28 mouse cellular contexts compared by ENCODE assay signal in the genomic region with DNA sequence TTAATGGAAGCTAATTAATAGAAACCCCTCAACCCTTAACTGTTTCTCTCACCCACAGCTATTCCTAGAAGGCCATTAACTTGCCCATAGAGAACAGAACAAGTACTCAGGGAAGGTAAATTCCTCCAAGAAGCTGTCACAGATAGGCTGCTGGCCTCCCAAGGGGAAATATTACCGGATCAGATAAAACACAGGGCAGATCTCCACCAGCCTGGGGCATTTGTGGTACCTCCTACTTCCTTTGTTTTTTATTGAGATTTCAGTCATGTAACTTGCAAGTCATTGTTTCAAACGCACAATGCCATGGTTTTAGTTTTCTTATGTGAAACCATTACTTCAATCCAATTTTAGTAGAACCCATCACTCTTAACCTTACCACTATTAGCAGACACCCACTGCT. TPM values are rescaled to one million over a fixed set of nuclear protein-coding genes. Genes with fewer than 3 reads are reported as not detected.
"Had no signal": no experiment of that assay in that cellular context is flagged by ENCODE, and none has a peak within 500 bp of the region (broad histone marks: within the 10 kb centered on the region; RNA-seq: fewer than 3 reads in every experiment).

No protein-coding gene starts in this region.

- H3K27ac ChIP-seq: gastrocnemius, adult 2 months; heart, embryonic 13.5 days; heart, embryonic 15.5 days; intestine, embryonic 15.5 days; layer of hippocampus, adult 2 months; left cerebral cortex, adult 2 months; limb, embryonic 10.5 days; limb, embryonic 12.5 days; liver, embryonic 13.5 days; liver, embryonic 15.5 days had no signal

- H3K9ac ChIP-seq: heart, embryonic 13.5 days; heart, embryonic 15.5 days; intestine, embryonic 15.5 days; limb, embryonic 12.5 days; liver, embryonic 13.5 days; liver, embryonic 15.5 days had no signal

- H3K36me3 ChIP-seq: heart, embryonic 10.5 days; heart, embryonic 13.5 days; heart, embryonic 15.5 days; hindbrain, embryonic 10.5 days; intestine, embryonic 15.5 days; limb, embryonic 10.5 days; limb, embryonic 12.5 days; liver, embryonic 13.5 days; liver, embryonic 15.5 days had no signal

- H3K4me1 ChIP-seq: liver, embryonic 13.5 days; liver, embryonic 15.5 days had no signal

- H3K4me2 ChIP-seq: intestine, embryonic 15.5 days; liver, embryonic 11.5 days; liver, embryonic 13.5 days; liver, embryonic 15.5 days had no signal

- ATAC-seq: inflammation-experienced regulatory T-cells, adult 6 months; intestine, postnatal 0 days had no signal

- DNase-seq: gastrocnemius, adult 2 months; gastrocnemius, postnatal 10 days; gastrocnemius, postnatal 25 days; heart, adult 18-20 months; heart, postnatal 14 days; heart, postnatal 36 days; kidney, adult 18-20 months; kidney, adult 8-10 months; kidney, postnatal 10 days; kidney, postnatal 25 days; kidney, postnatal 4 days; liver; liver, embryonic 13.5 days had no signal

- H3K9me3 ChIP-seq: heart, embryonic 10.5 days; heart, embryonic 13.5 days; heart, embryonic 15.5 days; hindbrain, embryonic 10.5 days; intestine, embryonic 15.5 days; limb, embryonic 10.5 days; limb, embryonic 12.5 days; liver, embryonic 13.5 days; liver, embryonic 15.5 days had no signal

- H3K4me3 ChIP-seq: gastrocnemius, adult 2 months; heart, embryonic 13.5 days; heart, embryonic 15.5 days; intestine, embryonic 15.5 days; layer of hippocampus, adult 2 months; left cerebral cortex, adult 2 months; limb, embryonic 10.5 days; liver, embryonic 13.5 days; liver, embryonic 15.5 days had no signal

RNA-seq across cellular contexts. Expression of a gene that starts 1.1 kb away (rescaled TPM):
- total RNA-seq: gastrocnemius, adult 2 months; gastrocnemius, postnatal 25 days; granulocyte monocyte progenitor cell, adult 5-6 weeks; heart, adult 8-10 months had no signal
- polyA plus RNA-seq: heart, embryonic 13.5 days; heart, embryonic 15.5 days; inflammation-experienced regulatory T-cells, adult 6 months; intestine, postnatal 0 days; liver, embryonic 11.5 days; liver, embryonic 13.5 days; liver, embryonic 15.5 days had no signal
